Mouse (Mus musculus): ENCODE measurements around the gene Gm10837. TPM values are rescaled to one million over a fixed set of nuclear protein-coding genes. Genes with fewer than 3 reads are reported as not detected.

Gene Gm10837
- polyA plus RNA-seq, 1 experiment: not detected

GRCm38 (mm10) chr14:122484844-122485551 lies 5.4 kb upstream of the Gm10837 start:
- Histone ChIP-seq H3K27ac (ENCODE audit: insufficient read depth, low read length) (no peak overlapping the region), H3K4me1 (ENCODE audit: control insufficient read depth, insufficient read depth, low read length) (no peaks in the 10 kb centered on the region), H3K4me3 (ENCODE audit: insufficient read depth, low read length) (no peak overlapping the region)
- TF ChIP-seq POLR2A (IDR thresholded peaks at IDR 0.05; ENCODE audit: low read depth, low read length): no peak
- TF ChIP-seq CTCF (IDR thresholded peaks at IDR 0.05; ENCODE audit: borderline replicate concordance, insufficient read depth, low read length): no peak

GRCm38 (mm10) chr14:122485635-122486181 lies 4.7 kb upstream of the Gm10837 start:
- TF ChIP-seq POLR2A (IDR thresholded peaks at IDR 0.05; ENCODE audit: low read depth, low read length) (no peak), CTCF (IDR thresholded peaks at IDR 0.05; ENCODE audit: borderline replicate concordance, insufficient read depth, low read length) (no peak)
- no peaks in the 10 kb centered on the region for H3K4me1 ChIP-seq (ENCODE audit: control insufficient read depth, insufficient read depth, low read length)
- no peak overlapping the region for H3K27ac ChIP-seq (ENCODE audit: insufficient read depth, low read length)
- H3K4me3 ChIP-seq (ENCODE audit: insufficient read depth, low read length): no peak overlapping the region

- TF ChIP-seq POLR2A (IDR thresholded peaks at IDR 0.05; ENCODE audit: low read depth, low read length): no peak
- no peak for TF ChIP-seq CTCF (IDR thresholded peaks at IDR 0.05; ENCODE audit: borderline replicate concordance, insufficient read depth, low read length)
- no peaks in the 10 kb centered on the region for H3K4me1 ChIP-seq (ENCODE audit: control insufficient read depth, insufficient read depth, low read length)
Measured at GRCm38 (mm10) chr14:122486611-122487010, 3.8 kb upstream of the Gm10837 start.

GRCm38 (mm10) chr14:122487366-122487765 lies 3.0 kb upstream of the Gm10837 start:
- TF ChIP-seq CTCF (IDR thresholded peaks at IDR 0.05; ENCODE audit: borderline replicate concordance, insufficient read depth, low read length) (no peak), POLR2A (IDR thresholded peaks at IDR 0.05; ENCODE audit: low read depth, low read length) (no peak)
- Histone ChIP-seq H3K27ac (ENCODE audit: insufficient read depth, low read length) (no peak overlapping the region), H3K4me1 (ENCODE audit: control insufficient read depth, insufficient read depth, low read length) (no peaks in the 10 kb centered on the region), H3K4me3 (ENCODE audit: insufficient read depth, low read length) (no peak overlapping the region)

More at GRCm38 (mm10) chr14:122486611-122487010, 3.8 kb upstream of the Gm10837 start:
- no peak overlapping the region for H3K4me3 ChIP-seq (ENCODE audit: insufficient read depth, low read length)
- no peak overlapping the region for H3K27ac ChIP-seq (ENCODE audit: insufficient read depth, low read length)

GRCm38 (mm10) chr14:122489041-122489440 lies 1.3 kb upstream of the Gm10837 start:
- no peak overlapping the region for H3K27ac ChIP-seq (ENCODE audit: insufficient read depth, low read length)
- TF ChIP-seq POLR2A (IDR thresholded peaks at IDR 0.05; ENCODE audit: low read depth, low read length): no peak
- no peak for TF ChIP-seq CTCF (IDR thresholded peaks at IDR 0.05; ENCODE audit: borderline replicate concordance, insufficient read depth, low read length)
- H3K4me1 ChIP-seq (ENCODE audit: control insufficient read depth, insufficient read depth, low read length): no peaks in the 10 kb centered on the region
- H3K4me3 ChIP-seq (ENCODE audit: insufficient read depth, low read length): no peak overlapping the region

- H3K4me1 ChIP-seq (ENCODE audit: control insufficient read depth, insufficient read depth, low read length): no peaks in the 10 kb centered on the region
- H3K27ac ChIP-seq (ENCODE audit: insufficient read depth, low read length): no peak overlapping the region
- H3K4me3 ChIP-seq (ENCODE audit: insufficient read depth, low read length): no peak overlapping the region
- no peak for TF ChIP-seq CTCF (IDR thresholded peaks at IDR 0.05; ENCODE audit: borderline replicate concordance, insufficient read depth, low read length)
- TF ChIP-seq POLR2A (IDR thresholded peaks at IDR 0.05; ENCODE audit: low read depth, low read length): no peak
Measured at GRCm38 (mm10) chr14:122489686-122490414, 536 bp upstream of the Gm10837 start.

- TF ChIP-seq CTCF (IDR thresholded peaks at IDR 0.05; ENCODE audit: borderline replicate concordance, insufficient read depth, low read length): no peak
- no peak for TF ChIP-seq POLR2A (IDR thresholded peaks at IDR 0.05; ENCODE audit: low read depth, low read length)
- no peak overlapping the region for H3K4me3 ChIP-seq (ENCODE audit: insufficient read depth, low read length)
- no peaks in the 10 kb centered on the region for H3K4me1 ChIP-seq (ENCODE audit: control insufficient read depth, insufficient read depth, low read length)
- H3K27ac ChIP-seq (ENCODE audit: insufficient read depth, low read length): no peak overlapping the region
Measured at GRCm38 (mm10) chr14:122491521-122491920, 1.1 kb downstream of the Gm10837 start.

- TF ChIP-seq CTCF (IDR thresholded peaks at IDR 0.05; ENCODE audit: borderline replicate concordance, insufficient read depth, low read length) (no peak), POLR2A (IDR thresholded peaks at IDR 0.05; ENCODE audit: low read depth, low read length) (no peak)
- H3K27ac ChIP-seq (ENCODE audit: insufficient read depth, low read length): no peak overlapping the region
- H3K4me3 ChIP-seq (ENCODE audit: insufficient read depth, low read length): no peak overlapping the region
- no peaks in the 10 kb centered on the region for H3K4me1 ChIP-seq (ENCODE audit: control insufficient read depth, insufficient read depth, low read length)
Measured at GRCm38 (mm10) chr14:122492015-122492414, 1.6 kb downstream of the Gm10837 start.

- Histone ChIP-seq H3K4me3 (ENCODE audit: insufficient read depth, low read length) (no peak overlapping the region), H3K27ac (ENCODE audit: insufficient read depth, low read length) (no peak overlapping the region), H3K4me1 (ENCODE audit: control insufficient read depth, insufficient read depth, low read length) (no peaks in the 10 kb centered on the region)
- no peak for TF ChIP-seq CTCF (IDR thresholded peaks at IDR 0.05; ENCODE audit: borderline replicate concordance, insufficient read depth, low read length)
Measured at GRCm38 (mm10) chr14:122509058-122509457, 18.7 kb downstream of the Gm10837 start.

GRCm38 (mm10) chr14:122511519-122511918 lies 21.1 kb downstream of the Gm10837 start:
- no peaks in the 10 kb centered on the region for H3K4me1 ChIP-seq (ENCODE audit: control insufficient read depth, insufficient read depth, low read length)
- no peak overlapping the region for H3K4me3 ChIP-seq (ENCODE audit: insufficient read depth, low read length)
- TF ChIP-seq CTCF (IDR thresholded peaks at IDR 0.05; ENCODE audit: borderline replicate concordance, insufficient read depth, low read length) (no peak), POLR2A (IDR thresholded peaks at IDR 0.05; ENCODE audit: low read depth, low read length) (no peak)
- no peak overlapping the region for H3K27ac ChIP-seq (ENCODE audit: insufficient read depth, low read length)

Data from embryonic fibroblast, embryonic 13.5 days (primary cell).